Mouse (Mus musculus) R1 (cell line): ENCODE data around the gene Apba2.

ENCODE experiments used
- DNase-seq: peaks from one replicate; pipeline ENCODE4 v3.0.0-alpha.2; 2018; ENCODE audit warnings: low read depth, low spot score

Gene Apba2

DNA sequence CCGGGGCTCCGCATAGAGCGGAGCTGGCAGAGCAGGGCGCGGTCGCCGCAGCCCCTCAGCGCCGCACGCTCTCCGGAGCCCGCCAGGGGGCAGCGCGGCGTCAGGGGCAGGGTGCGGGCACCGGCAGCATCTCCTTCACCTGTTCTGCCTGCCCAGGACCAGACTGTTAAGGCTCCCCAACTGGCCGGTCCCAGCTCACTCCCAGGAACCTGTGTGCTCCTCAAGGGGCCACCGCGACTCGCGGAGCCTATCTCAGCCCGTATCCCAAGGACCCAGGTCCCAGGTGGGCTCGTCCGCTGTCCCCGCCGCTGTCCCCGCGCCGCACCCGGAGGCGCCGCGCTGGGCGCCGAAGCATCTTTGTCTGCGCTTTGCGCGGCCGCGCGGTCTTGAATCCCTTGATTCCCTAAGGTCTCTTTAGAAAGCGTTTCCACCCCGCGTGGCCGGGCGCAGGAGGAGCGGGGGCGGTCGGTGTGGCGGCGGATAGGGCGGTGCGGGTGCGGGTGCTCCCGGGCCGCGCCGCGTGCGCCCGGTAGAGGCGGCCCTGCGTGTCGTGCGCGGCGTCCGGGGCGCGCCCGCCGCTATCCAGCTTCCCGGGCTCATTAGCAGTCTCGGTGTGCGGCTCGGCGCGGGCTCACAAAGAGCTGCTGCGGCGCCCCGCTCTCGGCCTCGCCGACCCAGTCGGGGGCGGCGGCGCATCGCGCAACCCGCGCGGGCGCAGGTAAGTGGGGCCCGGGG, at the start of gene Apba2:
Apba2 (plus strand) TSS at position 171 of the 735 bp plus-strand sequence.
- DNase-seq: peak; percentile 59

DNA sequence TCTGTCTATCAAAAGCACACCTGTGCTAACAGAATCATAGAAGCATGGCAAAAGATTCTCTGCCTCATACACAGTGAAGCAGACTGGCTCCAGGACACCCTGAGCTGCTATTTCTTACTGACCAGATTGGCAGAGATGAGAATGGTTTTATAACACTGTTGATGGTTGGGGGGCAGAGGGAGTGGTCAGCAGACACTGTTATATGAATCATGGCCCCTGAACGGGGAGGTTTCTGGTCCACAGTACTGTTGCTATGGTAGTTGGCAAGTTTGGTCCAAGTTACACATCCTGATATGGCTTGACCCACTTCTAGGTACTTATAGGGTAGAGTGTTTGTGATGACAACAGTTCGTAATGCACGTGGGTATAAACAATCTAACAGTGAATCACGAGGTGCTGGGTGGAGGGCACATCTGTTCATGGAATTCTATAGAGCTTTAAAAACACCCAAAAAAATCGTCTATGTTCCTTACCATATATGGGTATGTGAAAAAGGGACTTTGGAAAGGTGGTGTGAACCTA, 49.6 kb upstream of the Apba2 start:
- DNase-seq: no peak

DNA sequence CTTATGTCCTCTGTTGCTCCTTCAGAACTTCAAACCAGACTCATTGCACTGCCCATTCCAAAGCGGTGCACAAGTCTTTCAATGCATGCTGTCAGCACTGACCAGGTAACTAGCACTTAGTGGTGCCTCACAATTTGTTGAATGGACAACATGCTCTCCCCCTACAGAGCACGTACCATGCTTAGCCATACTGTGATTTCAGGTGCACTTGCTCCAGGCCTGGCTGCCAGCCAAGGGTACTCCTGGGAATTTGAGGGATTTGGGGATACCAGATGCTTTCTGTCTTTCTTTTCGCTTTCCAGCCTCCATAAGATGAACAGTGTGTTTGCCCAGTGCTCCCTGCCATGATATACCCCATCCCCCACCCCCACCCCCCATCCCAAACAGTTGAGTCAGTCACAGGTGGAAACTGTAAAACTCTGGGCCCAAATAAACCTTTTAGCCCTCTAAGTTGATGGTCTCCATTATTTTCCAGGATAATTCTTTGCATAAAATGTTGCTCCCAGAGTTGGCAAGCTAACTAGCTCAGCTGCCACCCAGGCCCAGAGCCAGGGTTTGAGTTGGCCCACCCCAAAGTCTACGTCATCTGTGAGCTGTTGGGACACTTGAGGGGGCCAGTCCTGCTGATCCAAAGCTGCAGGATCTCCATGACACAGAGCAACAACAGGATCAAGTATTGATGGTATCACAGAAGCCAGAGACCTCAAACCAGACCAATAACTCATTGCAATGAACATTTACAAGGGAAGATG, 48.9 kb upstream of the Apba2 start:
- DNase-seq: no peak

DNA sequence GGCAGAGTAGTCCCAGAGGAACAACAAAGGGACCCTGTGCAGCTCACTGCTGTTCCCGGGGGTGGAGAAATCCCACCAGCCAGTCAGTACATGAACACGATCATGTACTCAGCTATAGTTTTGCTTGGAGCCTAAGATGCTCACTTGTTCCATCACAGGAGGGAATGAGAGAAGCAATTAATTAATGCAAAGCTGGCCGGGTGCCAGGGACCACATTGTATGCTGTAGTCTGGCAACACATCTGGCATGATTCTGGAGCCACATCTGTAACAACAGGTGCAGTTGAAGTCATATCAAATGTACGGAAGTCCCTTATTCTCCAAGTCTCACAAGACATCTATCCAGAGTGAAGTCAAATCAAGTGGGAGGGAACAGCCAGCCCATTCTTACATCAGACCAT, 45.3 kb upstream of the Apba2 start:
- no peak for DNase-seq

DNA sequence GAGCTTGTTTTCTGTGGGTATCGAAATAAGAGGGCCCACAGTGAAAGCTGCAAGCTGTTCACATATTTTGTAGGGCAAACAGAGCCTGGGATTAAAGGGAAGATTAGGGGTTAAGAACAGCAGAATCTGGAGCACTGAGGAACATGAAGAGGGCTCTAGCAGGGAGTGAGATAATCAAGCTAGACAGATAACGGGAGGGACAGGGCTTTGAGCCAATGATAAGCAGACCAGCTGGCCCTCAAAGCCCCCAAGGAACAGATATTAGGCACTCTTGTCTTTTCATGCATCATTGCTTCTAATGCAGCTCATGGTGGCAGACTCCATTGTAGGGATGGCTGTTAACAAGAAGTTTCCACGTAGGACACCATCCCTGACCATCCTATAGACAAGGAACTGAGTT, 44.8 kb upstream of the Apba2 start:
- DNase-seq: no peak

DNA sequence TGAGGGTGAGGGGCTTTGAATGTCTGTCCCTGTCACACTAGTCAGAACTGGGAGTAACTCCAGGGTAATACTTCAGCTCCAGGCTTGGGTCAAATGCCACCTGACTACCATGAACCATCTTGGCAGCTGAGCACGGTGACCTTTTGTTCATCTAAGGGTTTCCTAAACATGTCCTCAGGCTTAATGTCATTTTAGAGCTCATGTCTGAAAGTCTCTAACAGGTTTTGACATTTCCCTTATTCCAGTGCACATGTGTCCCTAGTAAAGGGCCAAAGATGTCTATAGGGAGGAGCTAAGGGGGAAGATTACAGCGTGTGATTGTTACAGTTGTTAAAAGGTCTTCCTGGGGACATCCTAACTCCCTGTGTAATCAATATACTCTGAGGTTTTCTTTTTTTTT, 43.7 kb upstream of the Apba2 start:
- no peak for DNase-seq

DNA sequence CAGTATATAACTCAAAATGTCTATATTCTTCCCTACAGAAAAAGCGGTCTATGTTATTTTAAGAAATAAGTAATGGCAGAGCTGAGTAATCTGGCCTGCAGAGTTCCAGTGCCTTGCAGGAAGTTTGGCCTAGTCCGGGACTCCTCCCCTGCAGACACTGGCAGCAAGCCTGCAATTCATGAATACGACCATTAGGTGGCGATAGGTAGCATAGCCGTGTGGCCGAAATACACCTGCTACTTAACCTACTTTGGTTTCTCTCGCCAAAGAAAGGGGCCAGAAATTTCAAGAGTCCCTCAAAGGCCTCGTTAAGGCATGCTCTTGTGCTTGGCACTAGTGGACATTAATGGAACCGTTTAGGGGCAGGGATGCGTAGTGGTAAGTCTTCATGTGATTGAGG, 4.1 kb upstream of the Apba2 start:
- DNase-seq: peak; percentile 78

DNA sequence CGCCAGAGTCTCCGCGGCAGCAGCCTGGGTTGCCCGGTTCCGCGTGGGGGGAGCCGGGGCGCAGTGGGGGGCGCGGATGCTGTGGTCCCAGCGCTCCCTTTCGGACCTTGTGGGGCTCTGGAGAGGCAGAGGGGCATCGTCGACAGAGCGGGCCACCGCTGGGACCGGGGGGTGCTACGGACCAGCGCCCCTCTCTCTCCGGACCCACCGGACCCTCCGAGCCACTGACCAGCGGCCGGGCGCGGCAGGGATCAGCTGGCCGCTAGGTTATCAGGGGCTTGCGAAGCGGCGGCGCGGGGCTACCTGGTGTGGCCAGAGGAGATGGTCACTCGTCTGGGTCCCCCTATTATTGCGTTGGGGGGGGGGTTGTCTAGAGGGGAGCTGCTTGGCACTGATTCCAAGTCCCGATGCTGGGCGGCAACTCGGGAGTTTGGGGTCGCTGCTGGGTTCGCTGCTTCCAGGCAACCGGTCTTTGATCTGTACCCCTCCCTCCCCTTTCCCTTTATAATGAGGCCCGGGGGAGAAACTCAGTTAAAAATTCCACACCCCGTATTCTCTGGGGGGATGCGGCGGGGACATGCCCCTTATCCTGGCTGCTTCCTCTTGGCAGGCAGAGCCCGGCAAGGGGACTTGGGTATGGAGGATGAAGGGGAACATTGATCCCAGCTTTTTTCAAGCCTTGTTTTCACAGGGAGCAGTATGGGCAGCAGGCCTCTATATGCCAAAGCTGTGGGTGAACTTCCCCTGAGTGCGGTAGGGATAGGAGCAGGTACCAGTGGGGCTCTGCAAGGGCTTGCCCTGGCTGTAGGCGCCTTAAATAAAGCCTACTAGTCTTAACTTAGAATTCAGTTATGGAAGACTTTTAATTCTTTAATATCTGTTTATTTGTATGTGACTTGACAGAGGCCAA, 1.0 kb downstream of the Apba2 start:
- no peak for DNase-seq

DNA sequence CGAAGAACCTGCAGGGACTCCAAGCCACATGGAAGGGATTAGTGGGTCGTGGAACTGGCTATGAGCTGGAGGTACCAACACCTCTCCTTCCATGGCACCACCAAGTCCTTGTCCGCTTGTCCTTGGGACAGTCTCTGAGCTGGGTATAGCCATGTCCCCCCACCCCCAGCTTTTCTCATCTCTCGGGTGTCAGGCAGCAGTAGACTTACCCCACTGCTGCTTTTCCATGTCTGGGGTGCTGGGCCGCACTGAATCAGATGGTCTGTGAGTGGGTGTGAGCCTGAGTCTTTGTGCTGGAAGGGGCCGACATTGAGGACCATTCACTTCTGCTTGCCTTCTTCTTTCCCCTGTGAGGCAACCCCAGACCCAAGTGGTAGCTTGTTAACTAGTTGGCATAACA, 2.1 kb downstream of the Apba2 start:
- DNase-seq: no peak

DNA sequence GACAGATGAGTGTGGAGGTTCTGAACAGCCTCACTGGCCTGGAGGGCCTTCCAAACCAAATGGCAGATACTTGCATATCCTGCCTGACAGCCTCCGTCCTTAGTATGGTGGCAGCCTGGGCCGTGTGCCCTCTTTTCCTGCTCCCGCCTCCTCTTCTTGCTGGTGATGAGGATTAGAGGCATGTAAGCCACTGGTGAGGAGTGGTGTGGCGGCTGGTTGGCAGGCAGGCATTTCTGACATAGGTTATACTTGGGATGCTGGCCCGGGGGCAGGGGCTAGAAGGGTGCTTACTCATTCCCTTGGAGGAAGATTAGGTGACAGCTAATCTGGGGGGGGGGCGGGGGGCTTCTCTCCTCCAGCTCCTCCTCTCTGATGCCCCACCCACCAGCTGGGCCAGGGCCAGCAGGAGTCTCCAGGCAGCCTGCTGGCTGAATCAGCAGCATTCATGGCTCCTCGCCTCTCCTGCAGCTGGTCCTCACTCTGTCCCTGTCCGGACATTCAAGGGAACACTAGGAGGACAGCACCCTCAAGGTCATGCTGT, 3.3 kb downstream of the Apba2 start:
- DNase-seq: no peak

DNA sequence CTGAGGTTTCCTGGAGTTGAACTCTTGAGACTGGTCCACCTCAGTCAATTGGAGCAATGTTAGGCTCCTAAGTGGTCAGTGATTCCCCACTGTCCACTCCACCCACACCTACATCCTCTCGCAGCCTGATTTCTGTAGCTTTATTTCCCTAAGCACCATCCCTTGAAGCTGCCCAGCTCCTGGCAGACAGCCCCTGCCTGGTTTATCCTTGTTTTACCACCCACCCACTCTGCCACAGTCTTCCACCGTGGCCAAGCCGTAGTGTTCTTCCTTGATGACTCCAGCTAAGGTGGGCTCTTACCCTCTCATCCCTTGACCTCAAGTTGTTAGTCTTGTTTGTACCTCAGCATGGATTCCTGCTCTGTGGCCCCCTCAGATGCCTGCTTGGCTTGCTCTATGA, 4.1 kb downstream of the Apba2 start:
- DNase-seq: no peak

DNA sequence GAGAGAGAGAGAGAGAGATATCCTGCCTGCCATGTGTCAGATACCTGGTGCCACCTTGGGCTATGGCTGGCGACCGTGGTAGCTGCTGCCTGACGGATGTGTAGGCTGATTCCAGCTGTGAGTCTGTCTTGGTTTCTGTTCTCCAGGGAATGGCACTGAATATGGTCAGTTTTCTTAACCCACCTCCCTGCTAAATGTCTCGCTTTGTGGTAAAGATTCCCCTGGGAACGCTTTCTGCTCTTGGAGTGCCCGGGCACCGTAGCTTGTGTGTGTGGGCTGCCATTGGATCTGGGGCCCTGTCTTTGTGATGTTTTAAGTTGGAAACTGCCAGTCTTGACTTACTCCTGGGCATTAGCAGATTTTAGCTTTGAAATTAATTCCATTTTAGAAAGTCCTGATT, 7.3 kb downstream of the Apba2 start:
- DNase-seq: no peak

DNA sequence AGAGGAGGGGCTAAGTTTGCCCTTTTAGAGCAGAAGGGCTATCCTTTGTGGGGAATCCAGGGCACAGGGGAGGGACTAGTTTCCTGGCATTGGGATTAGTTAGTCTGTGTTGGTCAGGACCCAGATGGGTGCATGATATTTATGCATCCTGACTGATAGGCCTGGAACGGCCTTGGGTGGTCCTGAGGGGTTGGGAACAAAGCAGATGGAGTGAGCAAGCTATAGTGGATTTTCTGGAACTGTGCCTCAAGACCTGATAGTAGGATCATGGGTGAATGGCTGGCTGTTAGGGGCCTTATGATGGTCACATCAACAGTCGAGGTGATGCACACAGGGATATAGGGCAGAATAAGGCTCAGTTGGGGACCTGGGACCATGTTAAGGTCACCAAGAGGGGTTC, 8.4 kb downstream of the Apba2 start:
- no peak for DNase-seq

DNA sequence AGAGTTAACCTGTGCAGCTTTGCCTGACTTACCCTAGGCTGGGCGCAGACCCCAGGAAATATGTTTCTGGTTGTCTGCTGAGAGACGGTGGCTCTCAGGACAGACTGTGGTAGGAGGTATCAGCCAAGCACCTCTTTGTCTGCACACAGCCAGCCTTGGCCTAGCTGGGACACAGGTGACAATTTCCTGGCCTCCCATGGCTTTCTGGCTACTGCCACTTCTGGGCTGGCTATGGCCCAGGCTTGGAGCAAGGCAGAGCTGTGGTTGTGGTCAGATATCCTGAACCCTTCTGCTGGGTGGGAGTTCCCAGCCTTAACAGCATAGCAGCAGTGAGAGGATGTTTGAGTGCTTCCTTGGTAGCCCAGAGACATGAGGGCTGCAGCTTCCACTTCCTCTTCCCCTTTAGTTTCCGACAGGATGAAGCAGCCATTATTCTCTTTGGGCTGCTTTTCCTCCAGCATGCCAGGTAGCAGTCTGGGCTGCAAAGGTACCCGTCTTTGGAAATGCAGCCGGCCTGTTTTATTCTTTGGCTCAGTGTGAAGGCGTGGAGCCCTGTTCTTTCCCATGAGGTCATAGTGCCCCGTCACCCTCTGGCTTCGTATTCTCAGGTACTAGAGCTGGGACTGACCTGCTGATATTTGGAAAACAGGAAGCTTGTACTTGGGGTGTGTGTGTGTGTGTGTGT, 9.2 kb downstream of the Apba2 start:
- no peak for DNase-seq

DNA sequence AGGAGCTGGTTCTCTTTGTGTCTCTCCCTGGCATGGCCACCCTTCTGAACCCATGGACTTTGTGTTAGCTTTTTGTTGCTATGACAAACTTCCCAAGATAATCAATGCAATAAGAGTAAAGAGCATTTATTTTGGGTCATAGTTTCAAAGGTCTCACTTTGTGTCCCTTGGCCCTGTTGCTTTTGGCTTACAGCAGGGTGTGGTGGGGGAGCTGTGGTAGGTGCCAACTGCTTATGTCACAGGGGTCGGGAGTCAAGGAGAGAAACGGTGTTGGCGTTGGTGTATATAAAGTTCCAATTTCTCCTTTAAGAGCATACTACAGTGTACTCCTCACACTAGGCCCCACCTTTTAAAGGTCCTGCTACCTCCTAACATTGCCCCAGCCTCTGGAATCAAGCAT, 12.1 kb downstream of the Apba2 start:
- no peak for DNase-seq

DNA sequence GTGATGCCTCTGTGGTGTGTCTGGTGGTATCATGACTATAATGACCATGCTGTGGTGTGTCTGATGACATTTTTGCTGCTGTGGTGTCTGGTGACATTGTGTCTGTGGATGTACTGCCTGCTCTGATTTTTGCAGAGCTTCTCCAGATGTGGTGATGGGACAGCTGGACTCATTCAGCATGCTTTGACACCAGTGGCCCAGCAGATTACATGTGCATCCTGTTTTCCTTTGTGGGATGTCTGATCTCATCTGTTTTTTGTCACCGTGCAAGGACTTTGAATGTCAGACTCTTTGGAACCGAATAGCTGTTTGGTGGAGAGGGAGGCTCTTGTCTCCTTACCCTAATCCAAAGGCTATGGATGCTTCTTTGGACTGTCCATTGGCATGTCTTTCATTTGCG, 13.8 kb downstream of the Apba2 start:
- no peak for DNase-seq

DNA sequence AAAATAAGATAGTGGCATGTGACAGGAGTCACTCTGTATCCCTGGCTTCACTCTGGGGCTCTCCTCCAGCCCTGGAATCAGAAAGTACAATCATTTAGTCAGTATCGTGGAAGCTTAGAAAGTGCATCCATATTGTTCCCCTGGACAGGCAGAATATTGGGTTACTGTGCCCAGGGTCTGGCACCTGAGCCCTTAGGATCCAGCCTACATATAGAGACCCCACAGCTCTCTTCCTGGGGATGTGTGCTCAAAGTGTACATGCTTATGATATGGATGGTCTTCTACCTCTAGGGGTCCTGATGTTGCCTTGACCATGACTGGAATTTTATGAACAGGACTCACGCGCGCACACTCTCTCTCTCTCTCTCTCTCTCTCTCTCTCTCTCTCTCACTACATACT, 14.4 kb downstream of the Apba2 start:
- DNase-seq: no peak

DNA sequence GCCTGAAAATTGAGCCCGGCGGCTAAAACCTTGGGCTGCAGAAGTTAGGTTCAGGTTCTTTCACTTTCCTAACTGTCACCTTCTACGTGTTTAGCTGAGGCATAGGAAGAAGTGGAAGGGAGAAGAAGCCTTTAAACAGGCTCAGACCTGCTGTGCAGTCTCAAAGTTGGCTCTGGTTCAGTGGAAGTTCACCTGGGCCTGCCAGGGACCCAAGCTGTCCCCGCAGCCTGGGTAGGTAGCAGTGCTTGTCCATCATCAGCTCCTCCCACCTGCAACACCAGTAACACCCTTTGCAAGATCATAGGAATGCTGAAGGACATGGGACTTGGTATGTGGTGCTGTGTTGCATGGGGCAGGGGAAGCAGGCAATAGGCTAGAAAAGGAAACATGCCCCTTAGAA, 17.6 kb downstream of the Apba2 start:
- no peak for DNase-seq

DNA sequence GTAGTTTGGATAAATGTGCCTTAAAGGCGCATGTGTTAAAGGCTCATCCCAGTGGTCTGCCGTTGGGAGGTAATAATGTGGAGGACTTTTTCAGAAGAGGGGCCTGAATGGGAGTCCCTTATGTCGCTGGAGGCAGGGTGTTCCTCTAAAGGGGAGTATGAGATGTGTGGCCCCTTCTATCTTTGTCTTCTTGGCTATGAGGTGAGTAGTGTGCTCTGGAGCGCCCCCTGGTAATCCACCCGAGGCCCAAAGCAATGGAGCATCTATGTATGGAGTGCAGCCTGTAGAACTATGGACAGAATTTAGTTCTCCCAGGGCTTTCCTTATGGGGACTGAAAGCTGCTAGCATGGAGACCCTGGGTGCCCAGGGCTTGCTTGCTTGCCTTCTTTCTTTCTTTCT, 18.0 kb downstream of the Apba2 start:
- peak; percentile 14 for DNase-seq

DNA sequence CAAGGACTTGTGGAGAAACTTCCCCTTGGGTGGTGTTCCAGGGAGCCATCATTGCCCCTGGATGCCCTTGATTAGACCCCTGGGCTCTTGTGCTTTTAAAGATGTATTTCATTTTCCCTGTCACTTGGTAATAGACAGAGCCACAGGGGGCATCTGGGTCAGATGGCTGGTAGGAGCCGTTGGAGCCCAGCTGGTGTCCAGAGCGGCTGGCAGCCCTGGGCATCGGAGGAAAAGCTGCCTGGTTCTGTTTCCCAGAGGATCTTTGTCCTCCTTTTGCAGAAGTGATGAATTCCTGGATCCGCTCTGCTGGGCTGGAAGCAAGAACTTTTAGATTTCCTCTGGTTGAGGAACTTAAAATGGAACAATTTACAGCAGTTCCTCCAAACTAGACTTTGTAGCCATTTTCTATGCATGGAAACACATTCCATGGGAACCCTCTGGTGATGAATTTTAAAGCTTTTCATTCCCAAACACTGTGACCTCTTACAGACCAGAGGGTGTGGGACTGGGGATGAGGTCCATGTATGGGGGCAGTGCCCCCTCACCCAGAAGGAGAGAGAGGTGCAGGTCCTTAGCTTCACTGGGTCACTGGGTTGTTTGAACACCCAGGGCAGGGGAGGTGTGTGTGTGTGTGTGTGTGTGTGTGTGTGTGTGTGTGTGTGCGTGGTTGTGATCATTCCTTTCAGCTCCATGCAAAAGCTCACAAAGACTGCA, 20.3 kb downstream of the Apba2 start:
- DNase-seq: no peak

DNA sequence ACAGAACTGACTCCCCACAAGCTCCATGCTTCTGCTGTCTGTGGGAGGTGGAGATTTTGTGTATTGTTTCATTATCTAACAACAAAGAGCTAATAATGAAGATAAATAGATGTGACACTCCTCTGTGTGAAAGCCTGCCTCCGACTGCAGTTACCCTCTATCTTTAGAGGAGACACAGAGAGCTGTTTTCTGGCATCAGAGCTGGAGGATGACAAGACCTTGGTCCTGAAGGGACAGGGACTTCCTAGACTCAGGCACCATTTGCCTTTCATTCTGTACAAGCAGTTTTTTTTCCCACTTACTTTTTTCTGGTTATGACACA, 20.9 kb downstream of the Apba2 start:
- DNase-seq: no peak
